Mouse (Mus musculus) C2C12 (cell line): Measurements from ENCODE around the gene Spats2l. TPM values are rescaled to one million over a fixed set of nuclear protein-coding genes. Genes with fewer than 3 reads are reported as not detected.

Source experiments
- H3K27me3 ChIP-seq: one replicate; pipeline ENCODE4 v1.6.1; 2011; ENCODE audit not compliant: control insufficient read depth, insufficient read depth, insufficient read length
- H3K36me3 ChIP-seq: one replicate; pipeline ENCODE4 v1.6.1; 2011; ENCODE audit not compliant: control insufficient read depth, insufficient read depth
- H3K4me3 ChIP-seq: one replicate; pipeline ENCODE4 v1.5.1; 2011; ENCODE audit warnings: mild to moderate bottlenecking, control low read depth; ENCODE audit not compliant: poor library complexity, insufficient read depth, severe bottlenecking
- H3K79me2 ChIP-seq: one replicate; pipeline ENCODE4 v1.6.1; 2011; ENCODE audit not compliant: control insufficient read depth, insufficient read depth
- H3K79me3 ChIP-seq: one replicate; pipeline ENCODE4 v1.6.1; 2011; ENCODE audit warnings: low read depth, control low read depth
- H3ac ChIP-seq: one replicate; pipeline ENCODE3; 2011; ENCODE audit warnings: low read depth; ENCODE audit not compliant: control insufficient read depth, insufficient read length
- CEBPB ChIP-seq: IDR thresholded peaks from one replicate; pipeline ENCODE4 v1.6.1; 2011; ENCODE audit warnings: low read depth, mild to moderate bottlenecking, control low read depth, moderate library complexity
- CTCF ChIP-seq: IDR thresholded peaks from one replicate; pipeline ENCODE4 v1.5.1; 2011; ENCODE audit not compliant: control insufficient read depth, insufficient read depth, insufficient read length
- FOSL1 ChIP-seq: IDR thresholded peaks from one replicate; pipeline ENCODE4 v1.8.0; 2011; ENCODE audit warnings: mild to moderate bottlenecking, low read length; ENCODE audit not compliant: poor library complexity, insufficient read depth, severe bottlenecking
- MAX ChIP-seq: IDR thresholded peaks from one replicate; pipeline ENCODE4 v1.6.1; 2011; ENCODE audit warnings: mild to moderate bottlenecking, control low read depth
- MYOD1 ChIP-seq: IDR thresholded peaks from one replicate; pipeline ENCODE4 v1.6.1; 2011; ENCODE audit warnings: low read depth; ENCODE audit not compliant: control insufficient read depth, insufficient read length
- MYOG ChIP-seq: IDR thresholded peaks from one replicate; pipeline ENCODE4 v1.6.1; 2011; ENCODE audit not compliant: control insufficient read depth, insufficient read length; ENCODE audit errors: extremely low read depth
- USF1 ChIP-seq: IDR thresholded peaks from one replicate; pipeline ENCODE4 v1.6.1; 2011; ENCODE audit warnings: low read depth, mild to moderate bottlenecking, control low read depth, moderate library complexity
- polyA plus RNA-seq: library from polyadenylated mRNA; unstranded; fragments of >200 nt; fragmentation: generic; extraction: Trizol; gene quantifications from one replicate; pipeline ENCODE4 v1.2.1, GENCODE M21; 2012; ENCODE audit warnings: missing spikeins

The Spats2l gene
- polyA plus RNA-seq, 1 experiment = 0.57 TPM

DNA sequence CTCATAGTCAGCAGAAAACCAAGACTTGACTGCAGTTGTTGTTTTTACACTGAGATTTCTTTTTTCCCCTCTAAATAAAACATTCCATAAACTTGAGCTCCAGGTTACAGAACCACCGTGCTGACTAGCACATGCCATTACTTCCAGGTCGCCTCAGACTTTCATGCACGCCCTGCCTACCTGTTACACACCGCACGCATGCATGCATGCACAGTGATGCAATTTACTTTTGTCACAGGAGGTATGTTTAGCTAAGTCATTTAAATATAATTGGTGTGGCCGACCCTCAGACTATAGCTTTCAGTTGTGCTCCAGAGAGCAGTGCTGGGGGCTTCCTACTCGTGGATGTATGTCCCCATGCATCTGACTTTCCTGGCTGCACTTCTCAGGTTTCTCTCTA lies 167.1 kb downstream of the Spats2l start:
- Histone ChIP-seq H3K36me3 (no peaks in the 10 kb centered on the region), H3K79me3 (no peaks in the 10 kb centered on the region), H3K4me3 (no peak overlapping the region), H3ac (no peak overlapping the region), H3K79me2 (no peaks in the 10 kb centered on the region), H3K27me3 (no peaks in the 10 kb centered on the region)
- TF ChIP-seq USF1 = no peak
- TF ChIP-seq MAX = no peak
- TF ChIP-seq FOSL1 = no peak
- no peak for TF ChIP-seq CEBPB
- TF ChIP-seq MYOD1 = no peak
- TF ChIP-seq CTCF = no peak
- no peak for TF ChIP-seq MYOG

DNA sequence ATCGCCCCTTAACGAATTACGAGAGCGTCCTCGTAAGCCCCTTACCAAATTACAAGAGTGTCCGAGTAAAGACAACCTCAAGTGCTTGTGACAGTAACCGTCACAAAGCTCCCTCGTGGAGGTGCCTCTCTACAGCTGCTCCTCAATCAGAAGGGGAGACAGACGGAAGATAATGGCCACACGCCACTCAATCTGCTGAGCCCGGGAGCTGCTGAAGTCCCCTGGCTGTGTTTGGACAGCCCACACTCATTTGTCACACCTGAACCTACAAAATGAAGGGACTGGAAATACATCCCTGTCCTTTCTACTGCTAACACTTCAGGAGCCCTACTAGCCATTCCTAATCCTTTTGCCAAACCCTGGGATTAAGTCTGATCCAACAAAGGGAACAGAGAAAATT lies 167.8 kb downstream of the Spats2l start:
- Histone ChIP-seq H3ac (no peak overlapping the region), H3K79me2 (no peaks in the 10 kb centered on the region), H3K79me3 (no peaks in the 10 kb centered on the region), H3K36me3 (no peaks in the 10 kb centered on the region), H3K27me3 (no peaks in the 10 kb centered on the region), H3K4me3 (no peak overlapping the region)
- no peak for TF ChIP-seq MYOG
- TF ChIP-seq CEBPB = no peak
- TF ChIP-seq MYOD1 = no peak
- TF ChIP-seq USF1 = no peak
- no peak for TF ChIP-seq FOSL1
- no peak for TF ChIP-seq MAX
- no peak for TF ChIP-seq CTCF

DNA sequence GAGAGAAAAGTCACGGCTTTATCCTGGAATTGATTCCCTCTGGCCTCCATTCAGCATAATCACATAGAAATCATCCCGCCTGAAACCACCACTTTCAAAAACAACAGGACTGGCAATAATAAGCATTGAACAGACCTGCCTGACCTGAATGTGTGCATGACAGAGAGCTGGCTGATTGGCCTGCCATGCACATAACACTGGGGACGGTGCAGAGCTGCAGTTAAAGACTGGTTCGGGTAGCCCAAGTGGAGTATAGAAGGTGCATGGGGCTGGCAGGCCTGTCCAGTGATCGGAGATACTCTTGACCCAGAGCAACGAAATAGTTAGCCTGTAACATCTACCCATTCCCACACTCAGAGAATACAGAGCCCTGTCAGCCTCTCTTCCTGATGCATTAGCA lies 168.3 kb downstream of the Spats2l start:
- Histone ChIP-seq H3ac (no peak overlapping the region), H3K4me3 (no peak overlapping the region), H3K36me3 (no peaks in the 10 kb centered on the region), H3K27me3 (no peaks in the 10 kb centered on the region), H3K79me2 (no peaks in the 10 kb centered on the region), H3K79me3 (no peaks in the 10 kb centered on the region)
- TF ChIP-seq CTCF (no peak), FOSL1 (no peak), MYOD1 (no peak)

DNA sequence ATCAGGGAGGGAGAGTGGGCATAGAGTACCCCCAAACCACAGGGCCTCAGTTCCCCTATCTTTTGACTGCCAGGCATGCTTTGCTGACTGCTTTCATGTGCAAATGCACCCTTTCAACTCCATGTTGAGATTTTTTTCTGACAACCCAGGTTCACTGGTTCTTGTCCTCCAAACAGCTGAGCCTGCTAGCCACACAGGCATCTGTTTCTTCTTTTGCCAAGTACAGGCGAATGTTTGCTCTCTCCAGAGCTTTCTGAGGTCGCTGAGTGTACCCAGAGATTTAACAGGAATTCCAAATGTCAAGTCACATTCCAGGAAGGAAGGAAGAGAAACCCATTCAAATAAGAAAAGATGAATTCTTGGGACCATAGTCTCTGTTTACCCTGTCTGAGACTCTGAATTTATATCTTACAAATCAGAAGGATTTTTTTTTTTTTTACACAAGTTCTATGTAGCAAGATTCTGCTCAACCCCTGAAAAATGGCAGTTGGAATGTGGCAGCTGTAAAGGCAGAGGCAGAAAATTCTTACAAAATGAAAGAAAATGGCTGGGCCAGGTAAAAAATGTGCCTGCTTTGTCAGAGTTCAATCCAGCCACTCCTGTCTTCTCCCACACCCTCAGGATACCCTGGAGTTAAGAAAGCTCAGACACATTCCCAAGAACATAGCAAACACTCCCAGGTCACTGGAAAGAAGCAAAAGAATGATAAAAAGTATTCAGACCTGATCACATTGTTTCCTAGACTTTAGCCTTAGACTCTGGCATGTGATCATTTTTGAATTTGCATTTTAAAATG lies 173.8 kb downstream of the Spats2l start:
- Histone ChIP-seq H3K27me3 (no peaks in the 10 kb centered on the region), H3ac (no peak overlapping the region), H3K36me3 (no peaks in the 10 kb centered on the region), H3K79me2 (no peaks in the 10 kb centered on the region), H3K79me3 (no peaks in the 10 kb centered on the region), H3K4me3 (no peak overlapping the region)
- TF ChIP-seq FOSL1 (no peak), MYOG (no peak), MYOD1 (no peak)

DNA sequence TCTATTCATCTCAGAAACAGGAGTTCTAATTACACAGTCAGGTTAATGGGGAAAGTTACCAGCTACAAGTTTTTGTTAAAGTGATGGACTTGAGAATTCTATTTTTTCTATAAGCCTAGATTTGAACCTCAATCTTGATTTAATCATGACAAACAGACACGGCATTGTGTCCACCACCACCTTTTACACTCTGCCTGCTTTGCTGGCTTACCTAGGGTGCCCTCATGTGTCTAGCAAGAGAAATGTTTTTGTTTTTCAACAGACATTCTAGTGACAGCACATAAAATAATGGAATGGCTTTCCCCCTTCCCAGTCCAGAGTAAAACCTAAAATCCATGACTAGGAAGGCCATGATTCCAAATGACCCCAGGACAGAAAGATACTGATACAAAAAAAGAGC lies 175.2 kb downstream of the Spats2l start:
- Histone ChIP-seq H3K79me3 (no peaks in the 10 kb centered on the region), H3K36me3 (no peaks in the 10 kb centered on the region), H3K79me2 (no peaks in the 10 kb centered on the region), H3K27me3 (no peaks in the 10 kb centered on the region), H3K4me3 (no peak overlapping the region), H3ac (no peak overlapping the region)
- TF ChIP-seq CEBPB (no peak), MYOG (no peak), USF1 (no peak), CTCF (no peak), MYOD1 (no peak), FOSL1 (no peak), MAX (no peak)

DNA sequence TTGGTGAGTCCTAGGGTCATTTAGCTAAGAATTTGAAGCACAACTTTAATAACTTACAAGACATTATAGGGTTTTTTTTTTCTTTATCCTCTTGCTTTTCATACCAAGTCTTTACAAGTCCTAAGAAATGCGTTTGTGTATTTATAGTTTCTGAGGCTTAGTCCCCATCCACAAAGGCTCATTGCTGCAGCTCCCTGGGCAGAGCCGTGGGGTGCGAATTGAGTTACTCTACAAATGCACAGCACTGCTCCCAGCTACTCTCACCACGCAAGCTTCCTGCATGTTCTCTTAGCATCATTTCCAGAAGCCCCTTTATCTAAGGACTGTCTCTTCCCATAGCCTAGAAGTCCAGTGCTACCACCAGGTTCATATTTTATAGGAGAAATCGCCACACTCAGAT lies 175.8 kb downstream of the Spats2l start:
- Histone ChIP-seq H3ac (no peak overlapping the region), H3K4me3 (no peak overlapping the region), H3K27me3 (no peaks in the 10 kb centered on the region), H3K36me3 (peaks cover 4% of the 10 kb centered on the region), H3K79me2 (no peaks in the 10 kb centered on the region), H3K79me3 (no peaks in the 10 kb centered on the region)
- no peak for TF ChIP-seq FOSL1
- no peak for TF ChIP-seq CEBPB
- TF ChIP-seq USF1 = no peak
- no peak for TF ChIP-seq MYOG
- TF ChIP-seq MYOD1 = no peak
- no peak for TF ChIP-seq MAX
